Mouse (Mus musculus) MEL (cell line): ENCODE measurements at regions not wholly inside any gene's neighbourhood (a gene's known extent, or its start where the extent isn't known, plus 50 kb on each side); places are given as distances from the start of the nearest gene placed in this dataset.

Experiments
- DNase-seq: peaks from one replicate; pipeline ENCODE4 v3.0.0; 2011; ENCODE audit warnings: low read depth, low spot score
- H3K27ac ChIP-seq: 2 replicates; pipeline ENCODE4 v1.5.1; 2012; ENCODE audit warnings: low read depth, mild to moderate bottlenecking, control low read depth, low read length, moderate library complexity; ENCODE audit not compliant: control insufficient read depth
- H3K27me3 ChIP-seq, 2 experiments: fragments of 150-350 bp in 1 of 2; sonication (generic) in 1 of 2; 2 replicates each; pipeline ENCODE4 v1.6.1; 2012; ENCODE audit warnings: low read length in 2 of 2, mild to moderate bottlenecking in 2 of 2, improper control_type of control experiment in 1 of 2, moderate library complexity in 1 of 2; ENCODE audit not compliant: insufficient read depth in 2 of 2, control insufficient read depth in 1 of 2
- H3K36me3 ChIP-seq, 2 experiments: 2 replicates each; pipeline ENCODE4 v1.6.1; 2012 to 2014; ENCODE audit warnings: low read length in 2 of 2, improper control_type of control experiment in 1 of 2, inconsistent platforms in 1 of 2, mild to moderate bottlenecking in 1 of 2; ENCODE audit not compliant: insufficient read depth in 2 of 2, control insufficient read depth in 1 of 2
- H3K4me1 ChIP-seq, 2 experiments: fragments of 150-350 bp in 1 of 2; sonication (generic) in 1 of 2; 2 replicates each; pipeline ENCODE4 v1.6.1; 2012; ENCODE audit warnings: low read length in 2 of 2, improper control_type of control experiment in 1 of 2, mild to moderate bottlenecking in 1 of 2; ENCODE audit not compliant: insufficient read depth in 2 of 2, control insufficient read depth in 1 of 2
- H3K4me3 ChIP-seq, 2 experiments: fragments of 150-350 bp in 1 of 2; sonication (generic) in 1 of 2; 2 replicates each; pipeline ENCODE4 v1.5.1; 2012; ENCODE audit warnings: low read depth in 2 of 2, low read length in 2 of 2, mild to moderate bottlenecking in 2 of 2, moderate library complexity in 2 of 2, control low read depth in 1 of 2, improper control_type of control experiment in 1 of 2; ENCODE audit not compliant: control insufficient read depth in 1 of 2, insufficient read depth in 1 of 2
- H3K79me2 ChIP-seq: 2 replicates; pipeline ENCODE4 v1.6.1; 2012; ENCODE audit warnings: mild to moderate bottlenecking, low read length, moderate library complexity; ENCODE audit not compliant: control insufficient read depth, poor library complexity, insufficient read depth
- H3K9ac ChIP-seq: 2 replicates; pipeline ENCODE4 v1.6.1; 2012; ENCODE audit warnings: low read depth, mild to moderate bottlenecking, control low read depth, low read length, moderate library complexity; ENCODE audit not compliant: control insufficient read depth, poor library complexity, severe bottlenecking
- H3K9me3 ChIP-seq: fragments of 150-350 bp; sonication (generic); replicated peaks from 2 replicates; pipeline ENCODE4 v1.6.1; 2012; ENCODE audit warnings: mild to moderate bottlenecking, low read length, improper control_type of control experiment, moderate library complexity; ENCODE audit not compliant: insufficient read depth
- BHLHE40 ChIP-seq: IDR thresholded peaks from 2 replicates; pipeline ENCODE4 v1.6.1; 2012; ENCODE audit warnings: low read depth, mild to moderate bottlenecking, inconsistent platforms, low read length, improper control_type of control experiment, borderline replicate concordance
- CHD1 ChIP-seq: IDR thresholded peaks from 2 replicates; pipeline ENCODE4 v1.6.1; 2012; ENCODE audit warnings: low read depth, mild to moderate bottlenecking, inconsistent platforms, low read length, improper control_type of control experiment
- CHD2 ChIP-seq: IDR thresholded peaks from 2 replicates; pipeline ENCODE4 v1.6.1; 2011; ENCODE audit warnings: low read length, improper control_type of control experiment
- ELF1 ChIP-seq: IDR thresholded peaks from 2 replicates; pipeline ENCODE4 v1.6.1; 2014; ENCODE audit warnings: low read depth, mild to moderate bottlenecking, inconsistent platforms, low read length, improper control_type of control experiment, moderate library complexity
- EP300 ChIP-seq, 2 experiments: IDR thresholded peaks; 2 replicates each; pipeline ENCODE4 v1.6.1; 2011; ENCODE audit warnings: improper control_type of control experiment in 2 of 2, low read length in 2 of 2, low read depth in 1 of 2, mild to moderate bottlenecking in 1 of 2
- ETS1 ChIP-seq: IDR thresholded peaks from 2 replicates; pipeline ENCODE4 v1.6.1; 2012; ENCODE audit warnings: low read depth, mild to moderate bottlenecking, inconsistent platforms, low read length, improper control_type of control experiment, moderate library complexity
- JUND ChIP-seq: IDR thresholded peaks from 2 replicates; pipeline ENCODE4 v1.6.1; 2011; ENCODE audit warnings: low read depth, mild to moderate bottlenecking, improper control_type of control experiment, low read length
- KAT2A ChIP-seq: conservative IDR thresholded peaks from 2 replicates; pipeline ENCODE4 v1.6.1; 2012; ENCODE audit warnings: low read depth, low read length, improper control_type of control experiment, inconsistent platforms
- MAFK ChIP-seq: IDR thresholded peaks from 2 replicates; pipeline ENCODE4 v1.6.1; 2011; ENCODE audit warnings: low read depth, mild to moderate bottlenecking, low read length, improper control_type of control experiment, borderline replicate concordance
- MAX ChIP-seq: IDR thresholded peaks from 2 replicates; pipeline ENCODE4 v1.6.1; 2011; ENCODE audit warnings: low read length, improper control_type of control experiment
- MAZ ChIP-seq: IDR thresholded peaks from 2 replicates; pipeline ENCODE4 v1.6.1; 2012; ENCODE audit warnings: low read depth, mild to moderate bottlenecking, inconsistent platforms, low read length, improper control_type of control experiment
- MXI1 ChIP-seq: IDR thresholded peaks from 2 replicates; pipeline ENCODE4 v1.6.1; 2011; ENCODE audit warnings: mild to moderate bottlenecking, low read depth, low read length, improper control_type of control experiment
- MYC ChIP-seq: IDR thresholded peaks from 2 replicates; pipeline ENCODE4 v1.6.1; 2011; ENCODE audit warnings: low read depth, mild to moderate bottlenecking, low read length, improper control_type of control experiment, moderate library complexity
- NRF1 ChIP-seq: IDR thresholded peaks from 2 replicates; pipeline ENCODE4 v1.6.1; 2014; ENCODE audit warnings: low read depth, mild to moderate bottlenecking, inconsistent platforms, low read length, improper control_type of control experiment, moderate library complexity; ENCODE audit not compliant: poor library complexity, insufficient read depth, severe bottlenecking
- POLR2A ChIP-seq, 2 experiments: IDR thresholded peaks; 2 replicates each; pipeline ENCODE4 v1.6.1; 2011 to 2012; ENCODE audit warnings: low read length in 2 of 2, mild to moderate bottlenecking in 2 of 2, control low read depth in 1 of 2, improper control_type of control experiment in 1 of 2, low read depth in 1 of 2, moderate library complexity in 1 of 2; ENCODE audit not compliant: control insufficient read depth in 1 of 2, insufficient read depth in 1 of 2, poor library complexity in 1 of 2
- POLR2AphosphoS5 ChIP-seq: IDR thresholded peaks from 2 replicates; pipeline ENCODE4 v1.6.1; 2012; ENCODE audit warnings: low read depth, borderline replicate concordance, mild to moderate bottlenecking, inconsistent platforms, low read length, moderate library complexity, mixed read lengths
- RAD21 ChIP-seq: IDR thresholded peaks from 2 replicates; pipeline ENCODE4 v1.6.1; 2011; ENCODE audit warnings: mild to moderate bottlenecking, low read depth, low read length, improper control_type of control experiment
- RCOR1 ChIP-seq: IDR thresholded peaks from 2 replicates; pipeline ENCODE4 v1.6.1; 2012; ENCODE audit warnings: low read depth, mild to moderate bottlenecking, inconsistent platforms, low read length, improper control_type of control experiment
- SIN3A ChIP-seq: IDR thresholded peaks from 2 replicates; pipeline ENCODE4 v1.6.1; 2012; ENCODE audit warnings: low read length, improper control_type of control experiment, inconsistent platforms
- SMC3 ChIP-seq: IDR thresholded peaks from 2 replicates; pipeline ENCODE4 v1.6.1; 2011; ENCODE audit warnings: low read depth, low read length, improper control_type of control experiment
- TAL1 ChIP-seq: IDR thresholded peaks from 2 replicates; pipeline ENCODE4 v1.6.1; 2012; ENCODE audit warnings: mild to moderate bottlenecking, inconsistent platforms, low read length, moderate library complexity, mixed read lengths
- TBP ChIP-seq: IDR thresholded peaks from 2 replicates; pipeline ENCODE4 v1.8.0; 2011; ENCODE audit warnings: low read depth, low read length, improper control_type of control experiment
- TCF12 ChIP-seq: IDR thresholded peaks from 2 replicates; pipeline ENCODE4 v1.6.1; 2014; ENCODE audit warnings: low read depth, mild to moderate bottlenecking, inconsistent platforms, low read length, improper control_type of control experiment, moderate library complexity
- ZC3H11A ChIP-seq: IDR thresholded peaks from 2 replicates; pipeline ENCODE4 v1.6.1; 2012; ENCODE audit warnings: low read depth, mild to moderate bottlenecking, inconsistent platforms, low read length, improper control_type of control experiment

DNA sequence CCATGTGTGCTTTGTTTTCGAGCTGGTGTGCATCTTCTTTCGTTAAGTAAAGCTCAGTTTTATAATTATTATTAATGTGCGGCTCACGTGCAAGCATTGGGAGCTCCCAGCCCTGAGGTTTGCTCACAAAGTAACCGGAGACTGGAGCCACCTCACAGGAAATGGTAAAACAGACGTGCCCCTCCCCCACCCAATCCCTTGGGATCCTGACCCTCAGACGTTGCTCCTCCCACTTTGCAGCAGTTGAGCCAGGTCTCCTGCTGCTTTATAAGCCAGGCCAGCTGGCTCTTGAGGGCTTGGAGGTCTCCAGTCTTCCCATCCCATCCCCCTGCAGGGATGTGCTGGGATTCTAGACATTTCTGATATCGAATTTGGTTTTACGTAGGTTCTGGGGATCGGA lies 203.8 kb downstream of the Cdh26 start (continued):
- no peak for TF ChIP-seq TBP
- TF ChIP-seq NRF1: no peak

DNA sequence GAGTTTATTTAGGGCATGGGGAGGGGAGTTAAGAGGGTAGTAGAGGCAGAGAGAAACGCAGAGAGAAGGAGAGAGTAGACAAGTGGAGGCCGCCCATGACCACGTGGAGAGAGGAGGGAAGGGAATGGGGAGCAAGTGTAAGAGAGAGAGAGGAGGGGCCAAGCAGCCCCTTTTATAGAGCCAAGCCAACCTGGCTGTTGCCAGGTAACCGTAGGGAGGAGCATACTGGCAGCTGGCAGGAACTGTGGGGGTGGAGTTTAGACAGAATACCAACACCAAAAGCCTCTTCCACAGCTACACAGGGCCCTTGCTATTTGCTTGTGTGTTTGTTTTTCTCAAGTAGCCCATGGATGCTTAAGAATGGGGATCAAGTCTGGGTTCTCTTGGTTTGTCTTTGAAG lies 205.4 kb downstream of the Cdh26 start:
- DNase-seq: no peak
- Histone ChIP-seq H3K27me3 (no peaks in the 10 kb centered on the region), H3K36me3 (no peaks in the 10 kb centered on the region), H3K9me3 (no peaks in the 10 kb centered on the region), H3K79me2 (no peaks in the 10 kb centered on the region), H3K27ac (no peak overlapping the region), H3K9ac (no peak overlapping the region), H3K4me1 (no peaks in the 10 kb centered on the region), H3K4me3 (no peak overlapping the region)
- TF ChIP-seq POLR2A (IDR thresholded peaks at IDR 0.05; ENCODE audit: control insufficient read depth in 1 of 2, insufficient read depth in 1 of 2, low read depth in 1 of 2, low read length in 2 of 2, poor library complexity in 1 of 2): no peak
- TF ChIP-seq JUND: no peak
- no peak for TF ChIP-seq BHLHE40
- TF ChIP-seq EP300 (IDR thresholded peaks at IDR 0.05; ENCODE audit: low read depth in 1 of 2, low read length in 2 of 2): no peak
- TF ChIP-seq KAT2A: no peak

DNA sequence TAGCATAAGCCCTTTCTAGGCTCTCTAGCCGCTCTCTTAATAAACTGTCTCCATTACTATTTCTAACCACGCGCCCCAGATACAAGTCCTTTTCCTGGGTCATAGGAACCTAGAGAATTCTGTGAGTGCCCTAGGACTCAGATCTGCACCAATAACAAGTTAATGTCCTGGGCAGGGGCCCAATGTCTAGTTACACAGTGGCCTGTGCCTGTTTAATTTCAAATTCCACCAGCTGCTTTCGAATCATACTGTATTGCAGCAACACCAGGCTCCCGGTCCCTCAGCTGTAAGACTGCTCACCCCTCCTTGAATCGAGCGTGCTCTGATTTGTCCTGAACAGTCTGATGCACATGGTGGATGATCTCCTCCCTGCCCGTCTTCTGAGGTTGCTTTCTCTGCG lies 206.6 kb downstream of the Cdh26 start:
- no peaks in the 10 kb centered on the region for H3K4me1 ChIP-seq
- no peaks in the 10 kb centered on the region for H3K27me3 ChIP-seq

DNA sequence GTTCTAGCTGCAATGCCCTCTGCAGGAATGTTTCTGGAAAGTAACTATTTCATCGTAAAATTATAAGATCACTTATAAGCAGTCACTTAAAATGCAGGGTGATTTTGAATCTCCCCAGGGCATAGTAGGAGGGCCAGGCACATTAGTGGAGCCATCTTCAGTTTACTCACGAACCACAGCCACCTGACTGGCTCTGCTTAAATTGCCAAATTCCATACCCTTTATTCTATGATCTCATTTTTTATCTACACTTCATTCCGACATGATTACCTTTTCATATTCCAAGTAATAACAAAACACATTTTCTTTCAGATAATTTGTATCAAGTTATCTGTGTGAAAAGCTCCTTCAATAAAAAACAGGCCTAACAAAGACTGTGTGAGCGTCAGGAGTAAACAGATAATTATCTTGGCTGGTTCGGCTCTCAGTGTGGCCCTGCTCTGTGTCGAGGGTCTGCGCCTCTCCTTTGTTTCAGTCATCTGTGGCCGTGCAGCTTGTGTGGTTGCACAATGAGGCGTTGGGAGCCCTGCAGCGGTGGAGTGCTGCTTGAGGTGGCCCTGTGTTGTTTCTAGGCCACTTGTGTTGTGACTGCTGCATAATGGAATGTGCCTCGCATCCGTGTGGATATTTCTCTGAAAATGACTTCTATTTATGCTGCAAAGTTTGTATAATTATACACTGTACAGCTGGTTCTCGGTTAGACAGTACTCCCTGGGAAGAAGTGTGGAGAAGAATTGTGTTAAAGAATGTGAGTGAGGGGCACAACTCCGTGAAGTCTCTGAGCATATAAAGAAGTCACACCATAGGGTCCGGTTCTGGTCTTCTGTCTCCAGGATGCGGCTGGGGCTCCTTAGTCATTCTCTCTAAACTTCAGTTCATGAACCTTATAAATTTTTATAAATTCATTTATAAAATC lies 212.1 kb downstream of the Cdh26 start:
- Histone ChIP-seq H3K27me3 (no peaks in the 10 kb centered on the region), H3K4me1 (no peaks in the 10 kb centered on the region), H3K9ac (no peak overlapping the region), H3K9me3 (no peaks in the 10 kb centered on the region), H3K27ac (no peak overlapping the region), H3K36me3 (no peaks in the 10 kb centered on the region), H3K79me2 (no peaks in the 10 kb centered on the region), H3K4me3 (no peak overlapping the region)
- no peak for DNase-seq
- no peak for TF ChIP-seq SIN3A
- no peak for TF ChIP-seq TAL1
- no peak for TF ChIP-seq POLR2AphosphoS5
- TF ChIP-seq RCOR1: no peak
- TF ChIP-seq MXI1: no peak
- no peak for TF ChIP-seq ZC3H11A
- no peak for TF ChIP-seq EP300 (IDR thresholded peaks at IDR 0.05; ENCODE audit: low read depth in 1 of 2, low read length in 2 of 2)
- TF ChIP-seq CHD1: no peak
- TF ChIP-seq MAFK: no peak
- no peak for TF ChIP-seq TCF12
- TF ChIP-seq POLR2A (IDR thresholded peaks at IDR 0.05; ENCODE audit: control insufficient read depth in 1 of 2, insufficient read depth in 1 of 2, low read depth in 1 of 2, low read length in 2 of 2, poor library complexity in 1 of 2): no peak
- no peak for TF ChIP-seq CHD2
- no peak for TF ChIP-seq ELF1
- no peak for TF ChIP-seq SMC3
- TF ChIP-seq MYC: no peak

More for the DNA sequence above, 206.6 kb downstream of the Cdh26 start:
- no peak overlapping the region for H3K9ac ChIP-seq
- no peaks in the 10 kb centered on the region for H3K79me2 ChIP-seq
- no peaks in the 10 kb centered on the region for H3K36me3 ChIP-seq
- no peak overlapping the region for H3K4me3 ChIP-seq
- no peak for TF ChIP-seq RAD21
- no peak for TF ChIP-seq SMC3
- TF ChIP-seq MXI1: no peak
- no peak for TF ChIP-seq MAX
- no peak for TF ChIP-seq ETS1
- no peak for TF ChIP-seq MAZ
- no peak for TF ChIP-seq MAFK
- no peak for TF ChIP-seq TCF12
- TF ChIP-seq CHD1: no peak
- no peak for TF ChIP-seq ELF1
- no peak overlapping the region for H3K27ac ChIP-seq
- DNase-seq: no peak
- no peaks in the 10 kb centered on the region for H3K9me3 ChIP-seq
